Mouse (Mus musculus) liver, postnatal 0 days (tissue): ENCODE results near the gene Abcd3. TPM values are rescaled to one million over a fixed set of nuclear protein-coding genes. Genes with fewer than 3 reads are reported as not detected.
A peak's percentile ranks its signal among the peaks of the same experiment; 100 is the strongest.

Experiments used
- ATAC-seq: fragments of 200-750 bp; cut with Nextera tagmentation; 2 replicates; pipeline ENCODE4 v1.8.0; 2017; ENCODE audit warnings: mild to moderate bottlenecking, moderate library complexity
- DNase-seq: peaks from one replicate; pipeline ENCODE4 v3.0.0-alpha.2; 2016
- H3K27ac ChIP-seq: fragments of 300-500 bp; sonication (generic); 2 replicates; pipeline ENCODE4 v1.5.1; 2014; ENCODE audit warnings: antibody characterized with exemption, moderate library complexity, mild to moderate bottlenecking, low read depth
- H3K27me3 ChIP-seq: fragments of 300-500 bp; sonication (generic); 2 replicates; pipeline ENCODE4 v1.6.1; 2014; ENCODE audit warnings: low read length, control low read depth, mixed read lengths; ENCODE audit not compliant: insufficient read depth
- H3K36me3 ChIP-seq: fragments of 300-500 bp; sonication (generic); replicated peaks from 2 replicates; pipeline ENCODE4 v1.6.1; 2014; ENCODE audit warnings: mild to moderate bottlenecking, control low read depth, low read length, moderate library complexity, mixed read lengths; ENCODE audit not compliant: insufficient read depth
- H3K4me1 ChIP-seq: fragments of 300-500 bp; sonication (generic); 2 replicates; pipeline ENCODE4 v1.6.1; 2014; ENCODE audit warnings: antibody characterized with exemption, mild to moderate bottlenecking, control low read depth; ENCODE audit not compliant: insufficient read depth
- H3K4me2 ChIP-seq: fragments of 300-500 bp; sonication (generic); 2 replicates; pipeline ENCODE4 v1.6.1; 2014; ENCODE audit warnings: low read depth, mild to moderate bottlenecking, low read length, moderate library complexity, mixed read lengths
- H3K4me3 ChIP-seq: fragments of 300-500 bp; sonication (generic); 2 replicates; pipeline ENCODE4 v1.5.1; 2014; ENCODE audit warnings: low read depth, low read length
- H3K9ac ChIP-seq: fragments of 300-500 bp; sonication (generic); replicated peaks from 2 replicates; pipeline ENCODE4 v1.6.1; 2014; ENCODE audit warnings: mild to moderate bottlenecking, moderate library complexity
- H3K9me3 ChIP-seq: fragments of 300-500 bp; sonication (generic); 2 replicates; pipeline ENCODE4 v1.6.1; 2016; ENCODE audit warnings: mild to moderate bottlenecking, control low read depth, low read length, mixed read lengths
- CTCF ChIP-seq: sonication (generic); IDR thresholded peaks from 2 replicates; pipeline ENCODE4 v1.5.1; 2016; ENCODE audit warnings: antibody characterized with exemption, low read depth
- EP300 ChIP-seq: IDR thresholded peaks from 2 replicates; pipeline ENCODE4 v1.6.1; 2016; ENCODE audit warnings: antibody characterized with exemption, low read depth, mild to moderate bottlenecking
- WGBS: fragments of 180-500 bp; shearing (Covaris S2); extraction: QIAGEN DNeasy Blood & Tissue Kit; methylation state at CpG from one replicate; pipeline ENCODE4 v1.1.7; 2014; ENCODE audit not compliant: insufficient replicate concordance; 5-methylcytosine and 5-hydroxymethylcytosine counted together
- polyA plus RNA-seq: library from polyadenylated mRNA; unstranded; fragments of >200 nt; fragmentation: Nextera tagmentation; extraction: Ambion mirVana; gene quantifications from 2 replicates; pipeline ENCODE4 v1.2.1, GENCODE M21; 2015

Abcd3 gene
- polyA plus RNA-seq, 1 experiment from 2014 or later = 148 TPM

DNA sequence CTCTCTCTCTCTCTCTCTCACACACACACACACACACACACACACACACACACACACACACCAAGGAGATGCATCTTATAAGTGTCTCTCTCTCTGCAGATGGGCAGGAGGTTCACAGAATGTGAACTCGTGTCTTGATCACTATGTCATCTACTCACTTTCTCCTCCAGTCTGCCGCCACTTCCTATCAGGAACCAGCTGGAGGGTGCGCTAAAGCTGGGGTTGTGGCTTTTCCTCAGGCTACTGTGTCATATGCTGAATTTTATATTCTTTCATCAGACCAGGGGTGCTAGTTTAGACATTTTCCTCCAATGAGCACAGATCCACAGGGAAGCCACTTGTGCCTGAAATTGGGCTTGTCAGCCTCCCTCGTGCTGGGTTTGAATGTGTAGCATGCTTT, 85.4 kb downstream of the Abcd3 start:
- Histone ChIP-seq H3K36me3 (0 out of 2 replicates have a peak, but pooled peaks cover 2% of the 10 kb centered on the region), H3K9me3 (no peaks in the 10 kb centered on the region), H3K4me1 (no peaks in the 10 kb centered on the region), H3K9ac (no peak overlapping the region), H3K4me3 (no peak overlapping the region), H3K27ac (no peak overlapping the region), H3K27me3 (no peaks in the 10 kb centered on the region), H3K4me2 (no peak overlapping the region)
- DNase-seq (no peak), ATAC-seq (no peak)
- 56% methylated on average over 4 of the region's 4 CpGs for WGBS
- TF ChIP-seq CTCF (no peak), EP300 (no peak)

DNA sequence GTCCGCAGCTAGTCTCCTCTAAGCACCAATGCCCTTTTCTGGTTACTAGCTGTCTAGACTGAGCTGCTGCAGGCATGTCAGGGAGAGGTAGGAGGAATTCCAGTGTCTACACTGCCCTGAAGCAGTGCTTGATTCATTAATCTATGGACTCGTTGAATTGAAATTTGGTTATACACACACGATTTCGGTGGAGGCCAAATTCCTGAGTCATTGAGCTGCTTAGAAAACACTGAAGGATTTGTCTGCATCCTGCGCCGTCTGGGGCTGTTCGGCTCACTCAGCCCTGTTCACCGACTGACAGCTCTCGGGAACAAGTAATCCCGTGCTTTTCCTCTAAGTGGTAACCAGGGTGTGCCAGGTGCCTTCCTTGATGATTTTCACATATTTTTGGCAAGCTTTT, 89.5 kb downstream of the Abcd3 start:
- no peak for TF ChIP-seq CTCF
- no peak for TF ChIP-seq EP300
- H3K4me3 ChIP-seq = no peak overlapping the region
- 76% methylated on average over 10 of the region's 10 CpGs for WGBS
- no peaks in the 10 kb centered on the region for H3K36me3 ChIP-seq
- no peak overlapping the region for H3K9ac ChIP-seq
- H3K4me1 ChIP-seq = peaks cover 19% of the 10 kb centered on the region
- no peak overlapping the region for H3K27ac ChIP-seq
- ATAC-seq (no peak), DNase-seq (no peak)
- peaks cover 10% of the 10 kb centered on the region; the same call in 1 of the 2 replicates for H3K27me3 ChIP-seq
- H3K9me3 ChIP-seq = no peaks in the 10 kb centered on the region
- no peak overlapping the region for H3K4me2 ChIP-seq

- no peak for TF ChIP-seq EP300
- TF ChIP-seq CTCF = no peak
- Histone ChIP-seq H3K36me3 (no peaks in the 10 kb centered on the region), H3K27me3 (peaks cover 10% of the 10 kb centered on the region; the same call in 1 of the 2 replicates), H3K4me1 (peaks cover 19% of the 10 kb centered on the region), H3K4me2 (no peak overlapping the region), H3K4me3 (no peak overlapping the region), H3K9me3 (no peaks in the 10 kb centered on the region), H3K9ac (no peak overlapping the region), H3K27ac (no peak overlapping the region)
- 50% methylated on average over 12 of the region's 12 CpGs for WGBS
- no peak for ATAC-seq
- DNase-seq = no peak
These were observed 90.5 kb downstream of the Abcd3 start for GRCm38 (mm10) chr3:121724553-121724952.

DNA sequence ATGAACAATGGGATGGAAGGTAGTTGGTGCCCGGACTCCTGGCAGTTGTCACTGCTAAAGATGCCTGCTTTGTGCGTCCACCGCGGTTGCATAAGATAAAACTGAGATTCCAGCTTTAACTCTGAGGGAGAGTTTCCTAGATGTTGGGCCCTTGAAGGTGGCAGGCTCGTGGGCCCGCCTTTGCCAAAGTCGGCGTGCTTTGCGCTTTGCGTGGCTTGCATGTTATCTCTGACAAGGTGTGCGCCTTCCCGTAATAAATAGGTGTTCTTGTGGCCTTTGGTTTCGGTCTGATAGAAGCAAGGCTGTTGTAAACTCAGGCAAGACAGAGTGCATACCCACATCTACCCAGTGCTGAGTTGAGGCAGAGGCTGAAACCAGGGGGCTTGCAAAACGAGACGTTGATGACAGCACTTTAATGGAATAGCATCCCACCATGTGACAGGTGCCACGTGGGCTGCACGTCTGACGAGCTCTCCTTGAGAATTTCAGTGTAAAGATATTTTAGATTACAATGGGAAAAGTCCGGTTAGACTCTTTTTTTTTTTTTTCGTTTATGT, 91.1 kb downstream of the Abcd3 start:
- H3K27ac ChIP-seq = no peak overlapping the region
- WGBS = 13% methylated on average over 20 of the region's 20 CpGs
- H3K36me3 ChIP-seq = no peaks in the 10 kb centered on the region
- H3K4me1 ChIP-seq = peaks cover 19% of the 10 kb centered on the region
- no peak overlapping the region; the same call in 1 of the 2 replicates for H3K9ac ChIP-seq
- DNase-seq (no peak), ATAC-seq (no peak)
- H3K4me3 ChIP-seq = peak overlapping the region; percentile 55
- no peak for TF ChIP-seq CTCF
- no peak for TF ChIP-seq EP300
- H3K9me3 ChIP-seq = no peaks in the 10 kb centered on the region
- H3K4me2 ChIP-seq = peak overlapping the region; percentile 74
- H3K27me3 ChIP-seq = peaks cover 10% of the 10 kb centered on the region; the same call in 1 of the 2 replicates

GRCm38 (mm10) chr3:121722971-121723844, 91.9 kb downstream of the Abcd3 start, which contains the start of gene F3:
Gene F3, plus strand, starts transcription at chr3:121723537.
- no peak within 1 kb of the TSS for H3K27ac ChIP-seq
- H3K4me2 ChIP-seq = peak within 1 kb of the TSS; percentile 74
- ATAC-seq (peak; percentile 90), DNase-seq (peak; percentile 84)
- peak; percentile 78 for TF ChIP-seq CTCF
- TF ChIP-seq EP300 = no peak
- H3K9ac ChIP-seq = peak within 1 kb of the TSS; percentile 65; the same call in 1 of the 2 replicates
- H3K27me3 ChIP-seq = peaks cover 10% of the 10 kb centered on the region; the same call in 1 of the 2 replicates
- WGBS = 1% methylated on average over 65 of the region's 73 CpGs
- no peaks in the 10 kb centered on the region for H3K36me3 ChIP-seq
- H3K9me3 ChIP-seq = no peaks in the 10 kb centered on the region
- peaks cover 19% of the 10 kb centered on the region for H3K4me1 ChIP-seq
- peak within 1 kb of the TSS; percentile 55 for H3K4me3 ChIP-seq

- 40% methylated on average over 7 of the region's 7 CpGs for WGBS
- Histone ChIP-seq H3K9me3 (no peaks in the 10 kb centered on the region), H3K9ac (no peak overlapping the region), H3K4me3 (no peak overlapping the region), H3K36me3 (no peaks in the 10 kb centered on the region), H3K4me2 (peak overlapping the region; percentile 52), H3K4me1 (peaks cover 19% of the 10 kb centered on the region), H3K27me3 (peaks cover 10% of the 10 kb centered on the region; the same call in 1 of the 2 replicates), H3K27ac (no peak overlapping the region)
- ATAC-seq (no peak), DNase-seq (no peak)
- TF ChIP-seq CTCF (no peak), EP300 (no peak)
These were observed 93.4 kb downstream of the Abcd3 start for GRCm38 (mm10) chr3:121721691-121722070.
